Mouse (Mus musculus): Measurements from ENCODE around the gene Kndc1.

Kndc1 gene

DNA sequence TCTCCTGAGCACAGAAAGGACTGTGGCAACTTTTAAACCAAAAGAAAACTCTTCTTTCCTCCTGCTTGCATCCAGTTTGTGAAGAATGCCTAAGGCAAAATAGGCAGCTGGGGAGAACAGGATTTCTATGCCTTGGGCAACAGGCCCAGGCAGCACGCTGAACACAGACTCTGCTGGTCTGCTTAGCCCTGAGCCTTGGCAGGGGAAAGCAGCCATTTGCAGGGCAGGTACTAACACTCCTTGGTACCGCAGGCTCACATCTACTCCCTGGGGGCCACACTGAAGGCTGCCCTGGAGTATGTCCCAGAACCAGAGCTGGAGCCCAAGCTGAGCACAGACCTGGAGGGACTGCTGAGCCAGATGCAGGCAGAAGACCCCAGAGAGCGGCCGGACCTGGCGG is 13.7 kb downstream of the Kndc1 start:
- no peak for DNase-seq

DNA sequence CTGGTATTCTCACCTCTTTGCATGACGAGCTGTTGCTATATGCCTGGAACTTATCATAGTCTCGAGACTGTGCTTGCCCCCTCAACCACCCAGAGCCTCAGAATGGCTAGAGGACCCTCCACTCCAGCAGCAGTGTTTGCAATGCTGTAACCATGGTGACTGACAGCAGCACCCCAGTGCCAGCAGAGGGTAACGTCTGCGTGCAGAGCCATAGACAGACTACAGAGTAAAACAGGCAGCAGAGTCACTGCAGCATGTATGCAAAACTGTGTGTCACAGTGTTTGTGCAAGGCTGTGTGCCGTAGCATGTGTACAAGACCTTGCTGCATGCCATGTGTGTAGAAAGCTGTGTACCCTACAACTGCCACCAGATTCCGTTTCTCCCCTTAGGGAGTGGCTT is 15.0 kb downstream of the Kndc1 start:
- no peak for DNase-seq

DNA sequence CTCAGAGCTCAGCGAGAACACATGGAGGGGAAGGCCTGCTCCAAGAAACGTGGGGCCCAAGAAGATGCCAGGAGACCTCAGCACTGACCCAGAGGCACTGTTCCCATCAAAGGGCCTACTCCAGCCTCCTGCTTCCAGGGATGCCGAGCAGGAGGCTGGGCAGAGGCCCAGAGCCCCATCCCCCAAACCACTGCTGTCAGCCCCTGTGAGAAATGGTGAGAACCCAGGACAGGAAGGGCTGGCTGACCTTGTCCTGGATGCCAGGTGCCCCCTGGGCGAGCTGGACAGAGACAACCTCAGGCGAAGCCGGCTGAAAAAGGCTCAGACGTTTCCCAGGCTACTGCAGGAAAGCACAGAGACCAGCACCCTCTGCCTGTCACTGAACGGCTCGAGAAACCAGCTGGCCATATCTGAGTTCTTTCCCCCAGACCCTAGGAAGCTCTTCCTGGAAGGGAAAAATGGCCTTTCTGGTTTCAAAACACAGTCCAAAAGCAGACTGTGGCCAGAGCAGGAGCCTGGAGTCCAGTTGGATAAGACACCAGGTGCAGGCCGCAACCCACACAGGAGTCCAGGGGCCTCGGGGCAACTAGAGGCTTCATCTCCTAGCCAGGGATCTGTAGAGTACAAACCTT is 15.8 kb downstream of the Kndc1 start:
- DNase-seq, result no peak

DNA sequence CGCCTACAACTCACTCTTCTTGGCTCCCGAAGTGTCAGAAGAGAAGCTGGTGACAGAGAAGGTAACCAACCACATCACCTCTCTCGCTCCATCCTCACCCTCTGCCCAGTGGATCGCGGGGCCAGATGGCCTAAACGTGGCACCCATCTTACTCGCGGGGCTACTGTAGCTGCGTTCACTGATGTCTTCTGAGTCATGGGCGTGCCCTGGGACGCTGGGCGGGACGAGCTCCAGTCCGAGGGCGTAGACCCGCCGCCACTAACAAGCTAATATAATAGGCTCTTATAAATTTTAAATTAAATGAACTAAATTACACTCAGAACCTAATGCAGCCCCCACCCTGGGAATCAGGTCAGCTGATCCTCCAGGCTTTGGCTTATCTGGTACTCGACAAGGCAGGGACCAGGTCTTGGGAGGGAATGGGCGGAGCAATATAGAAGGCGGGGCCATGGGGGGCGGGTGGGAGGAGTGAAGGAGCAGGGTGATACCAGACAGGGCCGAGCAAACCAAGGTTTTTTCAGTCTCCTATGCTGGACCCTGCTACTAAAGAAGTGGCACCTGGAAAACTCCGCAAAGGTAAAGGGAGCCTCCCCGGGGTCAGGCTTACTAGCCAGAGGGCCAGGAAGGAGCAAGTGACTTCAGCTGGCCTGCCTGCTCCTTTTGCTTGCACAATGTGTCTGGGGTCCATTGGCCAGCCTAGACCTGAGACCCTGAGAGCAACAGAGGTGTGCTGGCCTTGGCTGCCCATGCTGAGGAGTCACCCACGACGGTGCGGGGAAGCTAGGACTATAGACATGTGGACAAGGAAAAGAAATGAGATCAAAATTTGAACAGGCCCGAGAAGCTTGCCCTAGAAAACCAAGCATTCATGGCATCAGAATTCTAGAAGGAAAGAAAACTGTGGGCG is 19.9 kb downstream of the Kndc1 start:
- no peak for DNase-seq

DNA sequence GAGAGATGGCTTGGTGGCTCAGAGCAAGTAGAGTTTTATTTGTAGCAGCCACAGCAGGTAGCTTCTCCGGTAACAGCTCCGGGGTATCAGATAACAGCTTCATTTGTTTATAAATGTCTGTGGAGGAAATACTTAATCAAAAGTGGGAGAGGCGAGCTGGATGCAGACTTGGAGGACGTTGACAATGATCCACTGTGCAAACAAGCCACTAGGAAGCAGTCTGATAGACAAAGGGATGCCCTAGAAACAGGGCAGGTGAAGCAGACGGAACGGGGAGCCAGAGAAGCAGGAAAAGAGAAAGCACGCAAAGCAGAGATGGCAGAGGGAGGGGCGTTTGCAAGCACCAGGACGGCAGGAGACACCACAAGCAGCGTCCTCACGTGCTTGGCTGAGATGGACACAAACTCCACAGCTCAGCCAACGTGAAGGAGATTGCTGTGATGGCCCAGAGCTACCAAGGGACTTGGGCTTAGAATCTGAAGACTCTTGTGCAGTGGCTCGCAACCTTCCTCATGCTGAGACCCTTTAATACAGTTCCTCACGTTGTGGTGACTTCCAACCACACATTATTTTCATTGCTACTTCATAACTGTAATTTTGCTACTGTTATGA is 21.3 kb downstream of the Kndc1 start:
- DNase-seq, result no peak

DNA sequence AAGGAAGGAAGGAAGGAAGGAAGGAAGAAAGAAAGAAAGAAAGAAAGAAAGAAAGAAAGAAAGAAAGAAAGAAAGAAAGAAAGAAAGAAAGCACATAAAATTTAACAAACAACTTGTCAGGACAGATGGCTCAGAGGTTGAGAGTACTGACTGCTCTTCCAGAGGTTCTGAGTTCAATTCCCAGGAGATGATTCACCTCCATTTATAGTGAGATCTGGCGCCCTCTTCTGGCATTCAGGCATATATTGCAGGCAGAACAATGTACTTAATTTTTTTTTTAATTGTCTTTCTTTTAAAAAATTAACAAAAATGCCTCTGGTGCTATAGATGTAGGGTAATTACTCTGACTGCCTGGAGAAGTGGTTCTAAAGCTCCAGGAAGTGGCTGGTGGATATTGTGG is 21.8 kb downstream of the Kndc1 start:
- DNase-seq, result no peak

DNA sequence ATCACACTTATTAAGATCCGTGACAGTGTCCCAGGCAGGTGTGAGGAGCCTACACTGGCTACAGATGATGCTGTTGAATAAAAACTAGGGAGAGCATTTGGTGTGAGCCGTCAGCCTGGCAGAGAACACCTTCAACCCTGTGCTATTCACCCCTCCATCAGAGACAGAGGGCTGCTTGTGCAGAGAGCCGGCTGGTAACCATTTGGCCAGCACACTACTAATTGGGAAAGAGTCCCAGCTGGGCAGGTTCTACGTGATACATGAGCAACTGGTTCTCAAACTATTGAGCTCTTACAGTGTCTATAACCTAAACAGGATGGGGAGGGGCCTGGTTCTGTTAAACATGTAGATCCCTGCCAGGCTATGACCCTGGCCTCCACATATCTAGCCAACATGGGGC is 23.8 kb downstream of the Kndc1 start:
- DNase-seq, result no peak

DNA sequence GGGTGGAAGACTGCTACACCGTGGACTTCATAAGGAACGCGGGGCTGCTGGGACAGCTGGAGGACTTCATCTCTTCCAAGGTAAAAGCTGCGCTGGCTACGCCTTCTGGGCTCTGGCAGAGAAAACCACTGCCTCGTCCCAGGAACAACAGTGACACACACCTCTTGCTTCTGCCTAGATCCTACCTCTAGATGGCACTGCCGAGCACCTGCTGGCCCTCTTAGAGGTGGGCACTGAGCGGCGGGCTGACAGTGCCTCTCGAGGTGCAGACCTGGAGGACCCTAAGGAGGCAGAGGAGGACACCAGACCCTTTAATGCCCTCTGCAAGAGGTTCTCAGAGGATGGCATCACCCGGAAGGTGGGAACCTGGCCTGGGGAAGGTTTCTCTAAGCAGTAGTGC is 36.2 kb downstream of the Kndc1 start:
- peak; percentile 33 for DNase-seq

DNA sequence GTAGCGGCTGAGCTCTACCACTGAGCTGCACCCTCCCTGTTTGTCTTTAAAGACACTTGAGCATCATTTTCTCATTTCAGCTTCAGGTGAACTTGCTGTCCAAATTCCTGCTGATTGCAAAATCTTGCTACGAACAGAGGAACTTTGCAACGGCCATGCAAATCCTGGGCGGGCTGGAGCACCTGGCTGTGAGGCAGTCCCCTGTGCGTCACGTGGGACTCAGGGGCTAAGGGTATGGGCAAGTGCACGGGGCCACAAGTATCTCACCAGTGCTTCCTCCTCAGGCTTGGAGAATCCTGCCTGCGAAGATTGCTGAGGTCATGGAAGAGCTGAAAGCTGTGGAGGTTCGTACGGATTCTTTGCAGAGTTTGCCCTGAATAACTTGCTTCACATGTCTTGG is 42.2 kb downstream of the Kndc1 start:
- no peak for DNase-seq

DNA sequence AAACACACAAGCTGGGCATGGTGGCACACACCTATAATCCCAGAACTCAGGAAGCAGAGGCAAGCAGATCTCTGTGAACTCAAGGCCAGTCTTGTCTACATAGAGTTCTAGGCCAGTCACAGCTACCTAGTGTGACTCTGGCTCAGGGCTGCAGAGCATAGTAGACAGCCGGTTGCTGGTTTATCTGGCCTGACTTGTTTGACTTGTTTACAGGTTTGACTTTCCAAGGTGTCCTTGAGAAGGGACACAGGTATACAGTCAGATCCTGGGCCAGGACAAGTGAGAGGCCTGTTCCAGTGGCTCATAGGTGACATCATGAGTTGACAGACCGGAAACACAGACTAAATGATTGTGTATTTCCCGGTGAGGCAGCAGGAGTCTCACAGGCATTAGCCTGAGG is 42.6 kb downstream of the Kndc1 start:
- no peak for DNase-seq

DNA sequence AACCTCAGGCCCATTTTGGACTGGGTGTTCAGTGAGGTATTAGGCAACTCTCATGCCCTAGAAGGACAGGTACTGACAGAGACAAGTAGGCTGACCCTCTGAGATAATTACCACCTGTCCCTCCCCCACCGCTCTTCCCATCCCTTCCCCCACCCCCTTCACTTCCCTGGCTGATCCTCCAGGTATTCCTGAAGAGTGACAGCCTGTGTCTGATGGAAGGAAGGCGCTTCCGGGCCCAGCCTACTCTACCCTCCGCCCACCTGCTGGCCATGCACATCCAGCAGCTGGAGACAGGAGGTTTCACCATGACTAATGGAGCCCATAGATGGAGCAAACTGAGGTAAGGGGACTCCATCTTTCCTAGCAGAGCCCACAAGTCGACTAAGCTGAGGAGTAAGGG is 43.3 kb downstream of the Kndc1 start:
- DNase-seq, result no peak

DNA sequence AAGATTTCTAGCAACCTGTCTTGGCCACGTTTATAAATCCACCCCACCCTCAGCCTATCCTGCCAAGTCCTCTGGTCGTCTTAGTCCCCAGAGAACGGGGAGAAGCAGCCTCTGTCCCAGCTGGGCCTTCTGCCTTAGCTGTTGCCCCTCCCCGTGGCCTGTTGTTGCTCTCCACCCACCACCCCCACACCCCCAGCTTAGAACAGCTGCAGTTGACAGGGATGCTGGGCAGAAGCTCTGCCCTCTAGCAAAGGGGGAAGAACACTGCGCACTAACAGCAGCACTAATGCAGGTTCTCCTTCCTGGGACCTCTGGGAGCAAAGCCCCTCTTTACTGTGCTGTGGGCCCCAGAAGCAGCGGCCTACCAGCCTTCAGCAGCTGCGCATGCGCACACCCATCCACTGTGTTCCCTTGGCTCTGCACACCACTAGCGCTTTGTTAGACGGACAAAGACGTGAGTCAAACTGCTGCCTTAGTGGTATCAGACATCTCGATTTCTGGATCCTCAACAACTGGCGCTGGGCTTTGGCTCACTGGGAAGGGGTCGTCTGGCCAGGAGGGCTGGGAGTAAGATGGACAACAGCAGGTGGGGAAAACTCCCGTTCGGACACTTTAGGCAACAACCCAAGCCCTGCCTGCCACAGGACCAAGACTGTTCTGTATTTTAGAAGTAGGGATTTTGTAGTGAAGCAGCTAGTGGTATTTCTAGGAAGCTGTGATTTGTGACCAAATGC is 46.1 kb downstream of the Kndc1 start:
- DNase-seq, result no peak

DNA sequence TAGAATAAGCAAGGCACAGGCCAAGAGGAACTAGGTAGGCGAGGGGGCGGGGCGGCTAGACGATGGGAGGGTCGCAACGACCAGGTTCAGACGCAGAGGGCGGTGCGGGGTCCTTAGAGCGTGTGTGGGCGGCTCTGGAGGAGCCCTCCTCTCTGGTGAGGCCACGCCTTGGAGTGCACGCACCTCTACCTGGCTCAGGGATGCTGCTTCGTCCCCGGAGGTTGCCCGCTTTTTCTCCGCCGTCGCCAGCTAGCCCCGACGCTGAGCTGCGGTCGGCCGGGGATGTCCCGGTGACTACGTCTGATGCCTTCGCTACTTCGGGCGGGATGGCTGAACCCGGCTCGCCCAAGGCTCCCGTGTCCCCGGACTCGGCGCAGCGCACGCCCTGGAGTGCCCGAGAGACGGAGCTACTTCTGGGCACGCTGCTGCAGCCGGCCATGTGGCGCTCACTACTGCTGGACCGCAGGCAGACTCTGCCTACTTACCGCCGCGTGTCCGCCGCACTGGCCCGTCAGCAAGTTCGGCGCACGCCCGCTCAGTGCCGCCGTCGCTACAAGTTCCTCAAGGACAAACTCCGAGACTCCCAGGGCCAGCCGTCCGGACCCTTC is 49.3 kb downstream of the Kndc1 start, which contains the start of gene Utf1:
TSS of gene Utf1 (plus strand) at position 116 of the 608 bp plus-strand sequence.
- DNase-seq, result peak; percentile 15

DNA sequence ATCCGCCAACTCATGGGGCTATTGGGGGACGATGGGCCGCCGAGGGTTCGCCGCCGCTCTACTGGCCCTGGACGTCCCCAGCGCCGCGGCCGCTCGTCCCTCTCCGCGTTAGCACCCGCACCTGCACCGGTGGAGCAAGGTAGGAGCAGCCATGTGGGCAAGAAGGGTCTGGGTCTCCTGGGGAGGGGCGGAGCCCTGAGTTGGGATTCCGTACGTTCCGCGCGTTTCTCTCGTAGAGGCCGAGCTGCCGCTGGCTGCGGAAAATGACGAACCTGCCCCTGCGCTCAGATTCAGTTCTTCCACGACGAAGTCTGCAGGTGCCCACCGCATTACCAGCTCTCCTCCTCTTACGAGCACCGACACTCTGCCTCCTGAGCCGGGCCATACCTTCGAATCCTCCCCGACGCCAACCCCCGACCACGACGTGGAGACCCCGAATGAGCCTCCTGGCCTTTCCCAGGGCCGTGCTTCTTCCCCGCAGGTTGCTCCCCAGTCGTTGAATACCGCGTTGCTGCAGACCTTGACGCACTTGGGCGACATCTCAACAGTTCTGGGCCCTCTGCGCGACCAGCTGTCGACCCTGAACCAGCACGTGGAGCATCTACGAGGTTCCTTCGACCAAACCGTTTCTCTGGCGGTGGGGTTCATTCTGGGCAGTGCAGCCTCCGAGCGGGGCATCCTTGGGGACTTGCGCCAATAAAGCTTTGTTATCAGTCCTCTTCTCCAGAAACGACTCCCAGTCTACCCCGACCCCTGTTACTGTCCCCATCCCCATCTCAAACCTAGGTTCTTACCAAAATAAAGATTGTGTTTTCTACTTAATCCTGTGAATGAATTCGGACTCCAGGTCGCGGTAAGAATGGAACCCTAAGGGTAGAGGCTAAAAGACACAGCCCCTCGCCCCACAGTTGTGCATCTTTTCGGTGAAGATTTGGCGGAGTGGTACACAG is 50.1 kb downstream of the Kndc1 start:
- DNase-seq, result no peak

DNA sequence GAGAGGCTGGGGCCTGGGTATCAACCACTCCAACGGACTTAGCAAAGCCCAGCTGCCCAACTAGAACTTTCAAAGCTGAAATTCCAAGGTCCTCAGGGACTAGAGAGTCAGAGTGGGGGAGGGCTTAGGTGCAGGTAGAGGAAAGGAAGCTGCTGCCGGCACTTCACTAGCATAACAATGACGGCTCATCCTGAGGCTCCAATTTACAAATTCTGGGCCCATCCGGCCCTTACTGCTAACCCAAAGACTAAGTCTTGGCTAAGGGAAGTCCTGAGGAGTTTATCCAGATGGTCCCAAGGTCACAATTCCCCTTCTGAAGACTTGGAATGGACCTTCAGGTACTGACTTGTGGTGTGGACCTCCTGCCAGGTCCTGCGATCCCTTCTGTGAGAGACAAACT is 51.0 kb downstream of the Kndc1 start:
- no peak for DNase-seq

DNA sequence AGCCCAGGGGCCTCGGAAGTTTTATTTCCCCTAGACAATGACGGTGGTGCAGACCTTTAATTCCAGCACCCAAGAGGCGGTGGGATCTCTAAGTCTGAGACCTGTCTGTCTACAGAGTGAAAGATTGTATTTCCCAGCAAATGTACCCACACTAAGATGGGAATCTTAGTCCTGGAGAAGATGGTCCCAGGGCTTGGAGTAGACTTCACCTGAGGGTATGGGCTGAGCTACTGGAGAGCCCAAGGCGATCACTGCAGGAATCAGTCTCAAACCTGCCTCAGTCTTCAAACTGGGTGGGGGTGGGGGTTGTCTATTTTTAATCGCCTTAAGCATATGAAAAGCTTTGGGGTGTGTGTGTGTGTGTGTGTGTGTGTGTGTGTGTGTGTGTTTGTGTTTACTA is 51.5 kb downstream of the Kndc1 start:
- DNase-seq, result no peak

DNA sequence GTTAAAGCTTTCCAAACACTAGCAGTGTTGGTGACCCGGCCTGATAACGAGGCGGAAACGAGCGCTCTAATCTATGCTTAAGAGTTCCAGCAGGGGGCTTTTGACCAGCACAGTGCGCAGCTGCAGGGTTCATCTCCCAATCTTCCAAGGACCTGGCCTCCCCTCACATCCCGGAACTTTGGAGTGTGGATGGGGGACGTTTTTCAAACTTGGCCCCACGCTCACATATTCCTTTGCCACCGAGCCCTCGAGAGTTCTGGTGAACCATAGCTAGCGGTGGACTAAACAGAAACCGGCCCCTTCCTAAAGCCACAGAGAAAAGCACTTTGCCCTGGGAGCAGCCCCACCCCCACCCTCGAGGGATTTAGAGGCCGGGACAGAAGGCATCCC is 55.4 kb downstream of the Kndc1 start:
- DNase-seq, result peak; percentile 67

DNA sequence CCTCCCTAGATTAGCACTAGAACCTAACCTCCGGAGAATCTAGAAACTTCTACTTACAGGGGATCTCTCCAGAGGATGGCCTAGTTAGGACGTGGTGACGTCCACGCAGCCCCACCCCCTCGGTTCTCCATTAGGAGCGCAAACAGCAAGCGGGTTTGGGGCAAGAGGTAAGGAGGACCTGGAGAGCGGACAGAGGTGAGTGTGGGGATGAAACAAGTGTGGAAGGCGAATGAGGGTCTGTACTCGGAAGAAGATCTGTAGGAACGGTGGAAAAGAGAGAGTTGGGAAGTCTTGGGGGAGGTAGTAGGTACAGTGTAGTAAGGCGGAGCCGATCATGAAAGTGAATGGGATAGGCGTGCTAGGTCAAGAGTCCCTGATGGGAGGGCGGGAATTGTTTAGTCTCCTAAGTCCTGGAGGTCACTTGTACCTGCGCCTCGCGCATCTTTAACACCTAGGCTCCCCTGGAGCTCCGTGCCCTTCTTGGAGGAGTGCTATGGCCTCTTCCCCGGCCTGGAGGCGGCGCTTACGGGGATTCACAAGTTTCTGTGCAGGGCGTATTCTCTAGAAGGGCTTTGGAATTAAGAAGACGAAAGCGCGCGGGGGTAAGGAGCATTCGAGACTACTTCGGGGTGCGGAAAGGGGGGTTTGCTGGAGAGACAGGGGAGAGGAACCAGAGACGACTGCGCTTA is 55.9 kb downstream of the Kndc1 start:
- DNase-seq, result peak; percentile 70

DNA sequence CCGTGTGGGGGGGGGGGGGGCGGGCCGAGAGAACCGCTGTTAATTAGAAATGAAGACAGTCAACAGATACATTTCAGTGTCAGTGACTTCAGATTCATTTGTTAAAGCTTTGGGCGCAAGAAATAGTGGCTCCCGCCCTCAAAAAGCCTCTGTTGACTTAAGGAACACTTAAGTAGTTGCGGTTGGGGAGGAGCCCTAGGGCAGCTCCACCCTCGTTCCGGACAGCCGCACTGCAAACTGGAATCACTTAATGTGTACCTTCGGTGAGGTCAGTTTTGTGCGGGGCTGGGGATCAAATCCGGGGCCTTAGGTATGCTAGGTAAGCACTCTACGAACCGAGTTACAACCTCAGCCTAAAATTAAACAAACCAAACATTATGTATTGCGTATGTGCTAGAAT is 56.6 kb downstream of the Kndc1 start:
- peak; percentile 70 for DNase-seq

DNA sequence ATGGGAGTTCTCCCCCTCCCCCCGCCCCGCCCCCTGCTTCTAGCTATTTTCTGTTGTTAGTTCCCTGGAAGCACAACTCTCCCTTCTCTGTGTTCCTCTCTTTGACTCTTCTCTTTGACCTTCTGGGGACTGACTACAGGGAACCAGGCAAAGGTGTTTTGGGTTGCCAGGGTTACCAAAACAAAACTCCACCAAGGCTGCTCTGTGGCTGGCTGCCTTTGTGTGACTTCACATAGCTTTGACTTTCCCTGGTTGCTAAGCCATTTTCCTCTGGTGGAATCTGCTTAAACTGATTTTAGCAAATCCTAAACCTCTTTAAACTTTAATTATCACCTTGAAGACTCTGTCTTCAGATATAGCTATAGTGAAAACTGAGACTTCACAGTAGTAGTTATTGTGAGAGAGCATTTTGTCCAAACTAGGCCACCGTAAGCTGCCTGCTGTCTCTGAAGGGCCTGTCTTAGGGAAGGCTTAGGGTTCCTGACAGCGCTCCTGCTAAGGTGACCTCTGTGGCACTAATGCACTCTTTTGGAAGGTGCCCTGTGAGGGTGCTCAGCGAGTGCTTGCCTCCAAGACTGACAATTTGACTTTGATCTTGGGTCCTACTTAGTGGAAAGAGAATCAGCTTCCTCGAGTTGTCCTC is 57.6 kb downstream of the Kndc1 start:
- no peak for DNase-seq

DNA sequence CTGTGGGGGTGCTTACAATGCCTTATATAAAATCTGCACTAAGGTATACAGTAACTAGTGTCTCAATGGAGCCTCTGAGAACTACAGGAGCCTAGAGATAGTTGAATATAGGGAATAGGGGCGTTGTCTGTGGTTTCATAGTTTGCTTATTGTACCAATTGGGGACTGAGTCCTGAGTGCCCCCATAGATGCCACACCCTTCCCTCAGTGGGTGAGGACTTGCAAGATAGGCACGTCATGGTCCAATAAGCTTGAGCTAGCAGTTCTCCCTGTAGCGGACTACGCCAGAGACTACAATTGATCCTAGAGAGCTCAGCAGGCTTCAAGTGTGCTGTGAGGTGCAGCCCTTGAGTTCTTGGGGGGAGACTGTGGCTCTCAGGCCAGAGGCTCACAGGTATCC is 61.0 kb downstream of the Kndc1 start:
- no peak for DNase-seq

Measured in lung, postnatal 36 days (tissue).